Mouse (Mus musculus) cerebellum, postnatal 4 days (tissue): ENCODE measurements around the gene Bphl.
A peak's percentile ranks its signal among the peaks of the same experiment; 100 is the strongest.
"Not testable (repeated sequence)": the region's sequence is repeated elsewhere in the genome, so short reads cannot be mapped to it uniquely, and the experiment has no call there.

ENCODE experiments used
- DNase-seq, 2 experiments: peaks; one replicate each; pipeline ENCODE4 v3.0.0; 2022; ENCODE audit warnings: low spot score in 2 of 2, mixed read lengths in 1 of 2

Bphl gene

GRCm38 (mm10) chr13:34051692-34052091, 14.3 kb downstream of the Bphl start:
- no peak for DNase-seq

DNA sequence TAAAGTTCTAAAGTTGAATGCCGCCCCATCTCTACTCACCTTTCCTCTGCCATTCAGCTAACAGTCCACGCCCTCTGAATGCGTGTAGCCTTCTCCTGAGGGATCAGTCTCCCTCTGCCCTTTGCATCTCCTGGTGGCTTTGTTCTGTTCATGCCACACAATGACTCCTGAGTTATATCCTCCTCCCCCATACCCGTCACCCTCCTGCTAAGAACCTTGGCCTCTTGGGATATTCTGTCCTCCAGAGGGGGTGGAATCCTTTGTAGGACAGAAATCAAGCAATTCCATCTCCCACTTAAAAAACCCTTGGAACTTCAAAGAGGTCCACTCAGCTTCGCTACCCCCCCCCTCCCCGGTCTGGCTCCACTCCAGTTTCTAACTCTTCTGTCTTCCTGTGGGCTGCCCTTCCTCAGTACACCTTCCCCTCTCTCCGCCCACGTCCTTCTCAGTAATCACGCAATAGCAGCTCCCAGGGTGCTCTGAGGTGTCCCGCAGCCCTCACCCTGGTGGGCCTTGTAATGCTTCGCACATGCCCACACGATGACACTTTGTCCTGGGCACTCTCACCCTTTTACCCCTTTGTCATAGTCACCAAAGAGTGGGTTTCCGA, 16.4 kb downstream of the Bphl start:
- no peak for DNase-seq

DNA sequence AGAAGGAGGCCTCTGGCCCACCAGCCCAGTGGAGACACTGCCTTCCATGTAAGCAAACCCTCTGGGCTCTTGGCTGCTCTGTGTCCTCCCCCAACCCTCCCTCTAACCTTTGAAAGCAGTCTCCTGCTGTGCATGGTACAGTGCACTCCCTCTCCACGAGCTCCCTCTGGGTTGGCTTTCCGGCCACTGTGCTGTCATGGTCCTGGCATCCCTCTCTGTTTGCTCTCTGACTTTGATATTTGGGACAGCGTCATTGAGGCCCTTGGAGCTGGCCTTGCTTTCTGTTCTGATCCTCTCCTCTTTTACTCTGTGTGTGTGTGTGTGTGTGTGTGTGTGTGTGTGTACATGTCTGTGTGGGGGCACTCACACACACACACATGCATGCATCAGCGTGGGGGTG, 17.0 kb downstream of the Bphl start:
- DNase-seq, result no peak

DNA sequence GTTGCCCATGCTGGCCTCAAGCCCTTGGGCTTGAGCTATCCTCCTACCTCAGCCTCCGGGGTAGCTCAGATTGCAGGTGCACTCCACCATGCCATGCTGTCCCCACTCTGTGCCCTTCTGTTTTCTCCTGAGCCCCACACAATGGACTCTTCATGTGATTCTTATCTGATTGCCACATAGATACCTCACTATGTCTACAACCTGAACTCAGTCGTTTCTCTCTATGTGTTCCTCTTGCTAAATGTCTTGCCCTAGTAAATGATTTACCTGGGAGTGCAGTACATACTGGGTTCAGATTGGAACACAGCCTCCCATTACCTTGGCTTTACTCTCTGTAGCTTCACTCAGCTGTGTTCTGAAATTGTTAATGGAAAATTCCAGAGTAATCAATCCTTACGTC, 17.6 kb downstream of the Bphl start:
- no peak for DNase-seq

- no peak for DNase-seq
Measured at GRCm38 (mm10) chr13:34057252-34057651, 19.9 kb downstream of the Bphl start.

DNA sequence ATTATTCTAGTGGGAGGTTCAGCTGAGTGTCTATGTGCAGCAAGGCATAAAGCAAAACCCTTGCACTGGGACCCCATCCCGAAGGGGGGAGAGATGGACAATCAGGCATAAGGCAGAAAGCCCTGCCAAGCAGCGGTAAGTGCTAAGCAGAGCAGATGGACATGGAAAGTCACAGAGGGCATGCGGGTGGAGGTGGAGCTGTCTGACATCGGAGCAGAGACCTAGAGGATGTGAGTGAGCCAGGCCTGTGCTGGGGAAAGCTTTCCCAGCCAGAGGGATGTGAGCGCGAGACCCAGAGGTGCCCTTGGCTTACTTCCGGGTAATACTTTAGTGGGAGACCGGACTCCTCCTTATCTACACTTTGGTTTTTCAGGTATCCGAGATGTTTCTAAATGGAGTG, 22.7 kb downstream of the Bphl start:
- DNase-seq, result peak in 1 of 2 experiments; percentile 46

DNA sequence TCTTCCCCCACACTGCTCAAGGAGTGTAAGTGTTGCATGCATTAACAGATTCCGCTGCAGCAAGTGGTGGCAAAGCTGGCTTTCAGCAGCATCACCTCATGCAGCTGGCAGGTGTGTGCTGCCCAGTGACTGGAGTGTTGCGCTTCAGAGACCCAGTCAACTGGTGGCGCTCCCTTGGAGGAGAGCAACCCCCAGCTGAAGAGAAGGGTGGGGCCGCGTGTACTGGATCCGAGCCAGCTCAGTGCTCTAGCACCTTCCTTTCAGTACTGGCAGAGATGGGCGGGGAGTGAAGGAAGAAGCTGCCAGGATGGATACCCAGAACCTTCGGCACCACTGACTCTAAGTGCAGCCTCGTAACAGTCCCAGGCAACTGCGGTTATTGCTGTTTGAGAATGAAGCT, 25.1 kb downstream of the Bphl start:
- DNase-seq, result no peak

DNA sequence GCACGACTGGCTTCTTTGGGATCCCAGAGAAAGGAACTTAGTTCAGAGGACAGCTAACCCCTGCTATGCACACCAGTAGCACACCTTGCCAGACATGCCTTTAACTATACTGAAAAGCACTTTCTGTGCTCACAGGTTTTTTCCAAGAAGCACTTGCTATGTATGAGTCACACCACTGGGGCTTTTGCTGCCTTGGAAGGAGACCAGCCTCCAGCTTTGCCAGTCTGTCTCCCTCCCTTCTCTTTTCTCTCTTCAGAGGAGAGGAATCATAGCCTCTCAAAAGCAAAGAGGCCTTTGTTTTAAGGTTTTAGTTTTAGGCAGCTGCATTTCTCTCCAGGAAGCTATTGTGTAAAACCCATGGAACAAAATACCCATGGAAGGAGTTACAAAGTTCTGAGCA, 29.0 kb downstream of the Bphl start:
- no peak for DNase-seq

- DNase-seq, result no peak
Measured at GRCm38 (mm10) chr13:34070296-34070695, 32.9 kb downstream of the Bphl start.

DNA sequence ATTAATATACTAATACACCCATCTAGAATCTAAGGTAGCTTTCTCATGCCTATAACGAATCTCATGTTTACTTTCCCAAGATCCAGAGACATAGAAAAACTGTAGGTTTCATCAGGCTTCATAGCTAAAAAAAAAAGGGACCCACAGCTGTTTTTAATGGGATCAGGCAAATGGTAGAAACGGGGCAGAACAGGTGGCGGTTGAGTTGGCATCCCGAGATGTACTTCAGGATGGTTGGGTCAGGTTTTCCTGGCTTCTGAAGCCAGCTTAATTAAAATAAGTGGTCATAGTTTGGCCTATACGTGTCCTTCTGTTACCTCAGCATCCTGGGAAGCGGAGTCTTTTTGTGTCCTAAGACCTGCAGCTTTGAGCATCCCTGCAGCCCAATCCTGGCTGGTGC, 34.4 kb downstream of the Bphl start:
- DNase-seq, result no peak

DNA sequence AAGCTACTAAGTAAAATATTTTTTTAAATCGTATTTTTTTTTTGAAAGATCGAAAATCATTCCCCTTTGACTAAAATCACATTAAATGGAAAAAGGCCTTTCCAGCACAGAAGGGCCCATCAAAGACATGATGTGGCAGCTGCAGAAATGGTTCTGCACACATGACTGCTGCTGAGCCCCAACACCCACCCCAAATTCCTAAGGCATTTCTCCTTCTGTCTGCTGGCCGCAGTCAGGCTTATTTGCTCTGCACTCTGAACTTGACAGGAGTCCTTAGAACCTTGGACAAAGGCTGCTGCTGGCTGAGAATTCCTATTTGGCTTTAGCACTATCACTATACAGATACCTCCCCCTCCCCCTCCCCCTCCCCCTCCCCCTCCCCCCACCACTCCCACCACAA, 35.5 kb downstream of the Bphl start:
- DNase-seq, result no peak

DNA sequence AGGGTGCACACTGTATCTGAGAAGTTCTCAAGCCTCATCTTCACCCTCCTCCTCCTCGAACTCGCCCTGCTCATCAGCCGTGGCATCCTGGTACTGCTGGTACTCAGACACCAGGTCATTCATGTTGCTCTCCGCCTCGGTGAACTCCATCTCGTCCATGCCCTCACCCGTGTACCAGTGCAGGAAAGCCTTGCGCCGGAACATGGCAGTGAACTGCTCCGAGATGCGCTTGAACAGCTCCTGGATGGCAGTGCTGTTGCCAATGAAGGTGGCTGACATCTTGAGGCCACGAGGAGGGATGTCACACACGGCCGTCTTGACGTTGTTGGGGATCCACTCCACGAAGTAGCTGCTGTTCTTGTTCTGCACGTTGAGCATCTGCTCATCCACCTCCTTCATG, 37.0 kb downstream of the Bphl start:
- DNase-seq, result not testable (repeated sequence)

DNA sequence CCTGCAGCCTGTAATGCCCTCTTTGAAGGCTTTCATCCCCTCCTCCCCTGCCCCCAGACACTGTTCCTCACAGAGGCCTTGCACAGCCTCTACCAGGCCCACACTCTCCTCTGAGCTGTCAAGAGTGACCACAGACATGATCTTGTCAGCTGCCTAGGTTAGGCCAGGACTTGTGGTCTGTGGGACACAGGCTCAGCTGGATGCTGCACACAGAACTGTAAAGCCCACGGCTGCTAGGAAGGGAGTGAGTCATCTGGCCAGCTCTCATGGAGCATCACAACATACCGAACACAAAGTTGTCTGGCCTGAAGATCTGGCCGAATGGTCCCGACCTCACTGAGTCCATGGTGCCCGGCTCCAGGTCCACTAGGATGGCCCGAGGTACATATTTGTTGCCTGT, 38.5 kb downstream of the Bphl start:
- not testable (repeated sequence) for DNase-seq

GRCm38 (mm10) chr13:34076561-34077491, 39.4 kb downstream of the Bphl start:
- DNase-seq, result peak; percentile 46 to 69

GRCm38 (mm10) chr13:34077492-34078271, 40.3 kb downstream of the Bphl start, which contains the start of gene Tubb2a:
TSS of gene Tubb2a (minus strand) at chr13:34078007.
- peak; percentile 88 to 93 for DNase-seq

GRCm38 (mm10) chr13:34078500-34079280, 41.3 kb downstream of the Bphl start:
- no peak for DNase-seq

DNA sequence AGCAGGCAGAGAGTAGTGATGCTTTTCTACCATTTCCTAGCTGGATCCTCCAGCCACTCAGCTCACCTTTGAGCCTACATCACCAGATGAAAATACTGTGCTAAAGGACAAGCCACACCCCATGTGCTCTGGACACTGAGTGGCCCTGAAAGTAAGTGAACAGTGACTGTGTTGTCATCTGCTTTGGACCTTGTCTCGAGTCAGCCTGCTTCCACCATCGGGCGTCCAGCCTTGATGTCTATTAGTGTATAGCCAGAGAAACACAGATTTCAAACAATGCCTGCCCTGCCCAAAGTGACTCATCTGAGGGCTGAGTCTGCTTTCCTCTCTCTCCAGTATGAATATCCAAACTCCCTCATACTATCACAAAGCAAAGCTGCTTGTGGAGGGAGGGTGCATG, 42.4 kb downstream of the Bphl start:
- no peak for DNase-seq

DNA sequence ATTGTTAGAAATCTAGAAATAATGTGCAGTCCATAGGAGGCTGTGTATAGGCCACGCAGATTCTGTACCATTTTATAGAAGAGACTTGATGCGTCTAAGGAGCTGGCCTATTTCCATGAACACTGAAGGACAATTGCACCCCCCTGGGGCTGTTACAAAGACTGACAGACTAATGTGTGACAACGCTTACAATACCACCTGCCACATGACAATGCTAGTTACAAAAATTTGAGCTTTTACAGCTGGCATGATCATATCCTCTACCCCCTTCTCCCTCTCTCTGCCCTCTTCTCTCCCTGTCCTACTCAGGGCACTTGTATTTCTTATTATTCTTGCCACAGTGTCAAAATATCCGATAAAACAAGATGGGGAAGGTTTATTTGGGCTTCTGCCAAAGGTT, 44.5 kb downstream of the Bphl start:
- DNase-seq, result no peak

DNA sequence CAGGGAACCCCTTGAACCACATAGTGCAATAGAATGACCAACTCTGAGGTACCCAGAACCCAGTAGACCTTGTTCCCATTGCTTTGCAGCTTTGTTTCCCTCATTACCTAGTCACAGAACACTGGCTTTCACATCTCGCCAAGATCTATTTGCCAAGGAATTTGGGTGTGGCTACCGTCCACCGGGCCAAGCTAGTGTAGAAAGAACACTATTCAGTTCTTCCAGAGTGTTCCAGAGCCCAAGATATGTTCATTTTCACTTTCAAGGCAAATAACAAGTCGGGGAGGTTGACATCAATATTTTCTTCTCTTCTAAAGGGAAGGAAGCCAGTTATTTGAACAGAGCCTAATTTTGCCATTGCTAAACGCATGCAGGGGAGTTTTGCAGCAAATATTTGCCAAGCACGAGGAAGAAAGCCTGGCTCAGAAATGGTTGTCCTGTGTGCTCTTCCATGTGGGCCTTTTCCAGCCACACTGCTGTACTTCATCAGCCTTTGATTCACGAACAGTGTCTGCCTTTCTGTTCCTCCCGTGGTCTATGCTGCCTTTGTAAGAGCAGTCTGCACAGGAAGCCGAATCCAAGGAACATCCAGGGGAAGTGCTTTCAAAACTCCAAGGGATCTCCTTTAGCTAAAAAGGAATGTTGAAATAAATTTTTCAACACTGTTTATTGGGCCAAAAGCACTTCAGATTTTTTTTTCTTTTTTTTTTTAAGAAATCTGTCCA, 46.8 kb downstream of the Bphl start:
- DNase-seq, result no peak

GRCm38 (mm10) chr13:34087052-34087812, 49.8 kb downstream of the Bphl start:
- no peak for DNase-seq
